Mouse (Mus musculus): ENCODE measurements around the gene Hif3a. TPM values are rescaled to one million over a fixed set of nuclear protein-coding genes. Genes with fewer than 3 reads are reported as not detected.
A peak's percentile ranks its signal among the peaks of the same experiment; 100 is the strongest.
"Not testable (repeated sequence)": the region's sequence is repeated elsewhere in the genome, so short reads cannot be mapped to it uniquely, and the experiment has no call there.

Gene Hif3a
- polyA plus RNA-seq, 1 experiment from 2014 or later: 4.9 TPM

DNA sequence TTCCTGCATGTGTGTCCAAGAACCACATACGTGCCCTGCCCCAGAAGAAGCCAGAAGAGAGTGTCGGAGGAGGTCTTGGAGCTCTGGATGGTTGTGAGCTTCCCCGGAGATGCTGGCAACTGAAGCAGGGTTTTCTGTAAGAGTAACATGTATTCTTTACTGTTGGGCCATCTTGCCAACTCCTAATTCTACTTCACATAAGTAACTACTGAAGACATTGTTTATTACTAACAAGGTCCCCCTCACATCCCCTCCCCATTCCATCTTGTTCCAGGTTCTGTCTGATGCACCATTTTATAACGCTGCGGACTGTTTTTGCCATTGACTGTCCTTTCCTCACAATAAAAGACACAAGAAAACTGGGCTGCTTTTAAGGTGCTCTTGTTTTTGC is 11.3 kb upstream of the Hif3a start:
- no peak overlapping the region for H3K4me3 ChIP-seq (replicated peaks; ENCODE audit: low read length)
- ATAC-seq (ENCODE audit: low FRiP score): no peak
- WGBS: 63% methylated on average over 5 of the region's 5 CpGs
- H3K4me1 ChIP-seq (replicated peaks; ENCODE audit: control insufficient read depth, insufficient read depth, low read length): no peaks in the 10 kb centered on the region
- H3K27ac ChIP-seq: no peak overlapping the region
- no peaks in the 10 kb centered on the region for H3K36me3 ChIP-seq (replicated peaks; ENCODE audit: control insufficient read depth, insufficient read depth)
- H3K4me2 ChIP-seq (replicated peaks): no peak overlapping the region
- H3K9ac ChIP-seq: no peak overlapping the region
- no peak for DNase-seq (ENCODE audit: low spot score)
- H3K27me3 ChIP-seq (ENCODE audit: control insufficient read depth, insufficient read depth, low read length): no peaks in the 10 kb centered on the region
- no peaks in the 10 kb centered on the region for H3K9me3 ChIP-seq (ENCODE audit: control insufficient read depth, low read length)

DNA sequence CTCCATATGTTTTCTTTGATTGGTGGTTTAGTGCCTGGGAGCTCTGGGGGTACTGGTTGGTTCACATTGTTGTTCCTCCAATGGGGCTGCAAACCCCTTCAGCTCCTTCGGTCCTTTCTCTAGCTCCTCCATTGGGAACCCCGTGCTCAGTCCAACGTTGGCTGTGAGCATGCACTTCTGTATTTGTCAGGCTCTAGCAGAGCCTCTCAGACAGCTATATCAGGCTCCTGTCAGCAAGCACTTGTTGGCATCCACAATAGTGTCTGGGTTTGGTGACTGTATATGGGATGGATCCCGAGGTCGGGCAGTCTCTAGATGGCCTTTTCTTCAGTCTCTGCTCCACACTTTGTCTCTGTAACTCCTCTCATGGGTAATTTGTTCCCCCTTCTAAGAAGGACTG is 5.4 kb upstream of the Hif3a start:
- not testable (repeated sequence) for H3K4me3 ChIP-seq (replicated peaks; ENCODE audit: low read length); H3K4me1 ChIP-seq (replicated peaks; ENCODE audit: control insufficient read depth, insufficient read depth, low read length); H3K4me2 ChIP-seq (replicated peaks); H3K27me3 ChIP-seq (ENCODE audit: control insufficient read depth, insufficient read depth, low read length); H3K36me3 ChIP-seq (replicated peaks; ENCODE audit: control insufficient read depth, insufficient read depth); ATAC-seq (ENCODE audit: low FRiP score); DNase-seq (ENCODE audit: low spot score); H3K27ac ChIP-seq; H3K9me3 ChIP-seq (ENCODE audit: control insufficient read depth, low read length); H3K9ac ChIP-seq
- WGBS: 67% methylated on average over 5 of the region's 5 CpGs

DNA sequence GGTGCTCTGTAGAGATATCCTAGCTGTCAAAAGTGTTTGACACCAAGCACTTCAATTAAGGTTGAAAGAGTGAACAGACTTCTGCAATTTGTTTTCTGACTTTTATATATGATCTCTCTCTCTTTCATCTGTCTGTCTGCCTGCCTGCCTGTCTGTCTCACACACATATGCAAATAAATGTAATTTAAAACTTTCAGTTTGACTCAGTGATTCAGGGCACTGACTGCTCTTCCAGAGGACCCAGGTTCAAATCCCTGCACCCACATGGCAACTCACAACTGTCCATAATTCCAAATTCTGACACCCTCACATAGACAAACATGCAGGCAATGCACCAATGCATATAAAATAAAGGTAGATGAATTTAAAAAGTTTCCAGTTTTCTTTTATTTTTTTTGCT is 4.8 kb upstream of the Hif3a start:
- ATAC-seq (ENCODE audit: low FRiP score) (no peak), DNase-seq (ENCODE audit: low spot score) (no peak)
- H3K27me3 ChIP-seq (ENCODE audit: control insufficient read depth, insufficient read depth, low read length): peaks cover 11% of the 10 kb centered on the region
- no peaks in the 10 kb centered on the region for H3K9me3 ChIP-seq (ENCODE audit: control insufficient read depth, low read length)
- no peak overlapping the region for H3K4me2 ChIP-seq (replicated peaks)
- no peaks in the 10 kb centered on the region; the same call in none of the 2 replicates for H3K4me1 ChIP-seq (replicated peaks; ENCODE audit: control insufficient read depth, insufficient read depth, low read length)
- no peaks in the 10 kb centered on the region for H3K36me3 ChIP-seq (replicated peaks; ENCODE audit: control insufficient read depth, insufficient read depth)
- H3K4me3 ChIP-seq (replicated peaks; ENCODE audit: low read length): no peak overlapping the region
- no peak overlapping the region for H3K27ac ChIP-seq
- H3K9ac ChIP-seq: no peak overlapping the region

DNA sequence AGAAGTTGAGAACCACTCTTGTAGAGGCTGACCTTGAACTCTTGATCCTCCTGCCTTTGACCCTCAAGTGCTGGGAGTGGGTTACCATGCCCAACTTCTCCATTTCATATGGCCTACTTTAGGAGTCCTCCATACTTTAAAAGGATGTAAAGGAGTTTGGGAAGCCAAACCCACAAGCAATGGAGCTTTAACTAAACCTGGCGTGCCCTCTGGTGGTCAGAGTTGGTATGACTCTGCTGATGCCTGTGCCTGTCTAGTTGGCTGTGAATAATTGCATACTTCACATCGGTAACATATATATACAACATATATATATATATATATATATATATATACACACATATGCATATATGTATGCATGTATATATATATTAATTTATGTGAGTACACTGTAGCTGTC is 4.2 kb upstream of the Hif3a start:
- H3K9ac ChIP-seq: no peak overlapping the region
- no peak for ATAC-seq (ENCODE audit: low FRiP score)
- H3K4me1 ChIP-seq (replicated peaks; ENCODE audit: control insufficient read depth, insufficient read depth, low read length): no peaks in the 10 kb centered on the region; the same call in none of the 2 replicates
- H3K27ac ChIP-seq: no peak overlapping the region
- peaks cover 14% of the 10 kb centered on the region for H3K27me3 ChIP-seq (ENCODE audit: control insufficient read depth, insufficient read depth, low read length)
- DNase-seq (ENCODE audit: low spot score): peak; percentile 88
- no peak overlapping the region for H3K4me3 ChIP-seq (replicated peaks; ENCODE audit: low read length)
- no peak overlapping the region for H3K4me2 ChIP-seq (replicated peaks)
- no peaks in the 10 kb centered on the region for H3K9me3 ChIP-seq (ENCODE audit: control insufficient read depth, low read length)
- no peaks in the 10 kb centered on the region for H3K36me3 ChIP-seq (replicated peaks; ENCODE audit: control insufficient read depth, insufficient read depth)
- 9% methylated on average over 2 of the region's 2 CpGs for WGBS

DNA sequence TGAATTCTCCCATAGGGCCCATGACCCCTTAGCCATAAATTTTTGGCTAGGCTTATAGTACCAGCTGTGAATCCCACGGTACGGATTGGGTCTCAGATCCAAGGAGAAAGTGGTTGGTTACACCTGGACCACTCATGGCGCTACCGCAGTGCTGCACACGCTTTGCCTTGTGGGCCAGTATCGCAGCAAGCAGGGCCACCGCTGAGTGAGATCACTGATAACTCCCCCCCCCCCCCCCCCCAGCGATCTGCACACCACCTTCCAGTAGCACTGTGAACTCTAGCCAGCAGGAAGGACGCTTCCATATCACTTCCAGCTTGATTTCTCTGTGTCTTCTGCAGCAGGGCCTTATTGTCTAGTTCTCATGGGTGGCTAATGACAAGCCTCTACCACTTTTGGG is 3.4 kb upstream of the Hif3a start:
- 86% methylated on average over 9 of the region's 9 CpGs for WGBS
- no peak overlapping the region for H3K4me2 ChIP-seq (replicated peaks)
- H3K27ac ChIP-seq: no peak overlapping the region
- H3K9ac ChIP-seq: no peak overlapping the region
- no peak for ATAC-seq (ENCODE audit: low FRiP score)
- H3K4me3 ChIP-seq (replicated peaks; ENCODE audit: low read length): no peak overlapping the region
- H3K27me3 ChIP-seq (ENCODE audit: control insufficient read depth, insufficient read depth, low read length): peaks cover 14% of the 10 kb centered on the region
- no peaks in the 10 kb centered on the region for H3K9me3 ChIP-seq (ENCODE audit: control insufficient read depth, low read length)
- H3K4me1 ChIP-seq (replicated peaks; ENCODE audit: control insufficient read depth, insufficient read depth, low read length): peaks cover under 1% of the 10 kb centered on the region
- H3K36me3 ChIP-seq (replicated peaks; ENCODE audit: control insufficient read depth, insufficient read depth): no peaks in the 10 kb centered on the region
- DNase-seq (ENCODE audit: low spot score): no peak

DNA sequence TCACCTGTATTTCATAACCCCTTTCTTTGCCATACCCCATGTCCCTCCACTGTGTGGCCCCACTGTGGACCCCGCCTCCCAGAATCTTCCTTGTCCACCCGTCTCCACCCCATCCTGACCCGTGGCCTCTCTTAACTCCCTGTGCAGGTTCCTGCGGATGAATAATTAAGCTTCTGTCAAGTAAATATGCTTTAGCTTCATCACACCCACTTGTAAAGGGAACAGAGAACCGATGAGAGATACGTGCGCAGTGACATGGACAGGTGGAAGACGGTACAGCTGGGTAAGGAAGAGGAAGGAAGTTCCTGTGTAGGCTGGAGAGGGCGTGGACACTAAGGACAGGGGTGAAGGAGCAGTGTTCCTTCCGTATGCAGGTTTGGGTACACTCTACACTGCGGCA is 618 bp upstream of the Hif3a start:
- ATAC-seq (ENCODE audit: low FRiP score): peak; percentile 15; the same call in 1 of the 2 replicates
- Histone ChIP-seq H3K27me3 (ENCODE audit: control insufficient read depth, insufficient read depth, low read length) (peaks cover 14% of the 10 kb centered on the region), H3K9ac (peak overlapping the region; percentile 56; the same call in 1 of the 2 replicates), H3K4me1 (replicated peaks; ENCODE audit: control insufficient read depth, insufficient read depth, low read length) (peaks cover 12% of the 10 kb centered on the region), H3K4me2 (replicated peaks) (peak overlapping the region; percentile 72), H3K4me3 (replicated peaks; ENCODE audit: low read length) (peak overlapping the region; percentile 37), H3K27ac (no peak overlapping the region), H3K36me3 (replicated peaks; ENCODE audit: control insufficient read depth, insufficient read depth) (no peaks in the 10 kb centered on the region), H3K9me3 (ENCODE audit: control insufficient read depth, low read length) (no peaks in the 10 kb centered on the region)
- WGBS: 21% methylated on average over 11 of the region's 11 CpGs
- no peak for DNase-seq (ENCODE audit: low spot score)

DNA sequence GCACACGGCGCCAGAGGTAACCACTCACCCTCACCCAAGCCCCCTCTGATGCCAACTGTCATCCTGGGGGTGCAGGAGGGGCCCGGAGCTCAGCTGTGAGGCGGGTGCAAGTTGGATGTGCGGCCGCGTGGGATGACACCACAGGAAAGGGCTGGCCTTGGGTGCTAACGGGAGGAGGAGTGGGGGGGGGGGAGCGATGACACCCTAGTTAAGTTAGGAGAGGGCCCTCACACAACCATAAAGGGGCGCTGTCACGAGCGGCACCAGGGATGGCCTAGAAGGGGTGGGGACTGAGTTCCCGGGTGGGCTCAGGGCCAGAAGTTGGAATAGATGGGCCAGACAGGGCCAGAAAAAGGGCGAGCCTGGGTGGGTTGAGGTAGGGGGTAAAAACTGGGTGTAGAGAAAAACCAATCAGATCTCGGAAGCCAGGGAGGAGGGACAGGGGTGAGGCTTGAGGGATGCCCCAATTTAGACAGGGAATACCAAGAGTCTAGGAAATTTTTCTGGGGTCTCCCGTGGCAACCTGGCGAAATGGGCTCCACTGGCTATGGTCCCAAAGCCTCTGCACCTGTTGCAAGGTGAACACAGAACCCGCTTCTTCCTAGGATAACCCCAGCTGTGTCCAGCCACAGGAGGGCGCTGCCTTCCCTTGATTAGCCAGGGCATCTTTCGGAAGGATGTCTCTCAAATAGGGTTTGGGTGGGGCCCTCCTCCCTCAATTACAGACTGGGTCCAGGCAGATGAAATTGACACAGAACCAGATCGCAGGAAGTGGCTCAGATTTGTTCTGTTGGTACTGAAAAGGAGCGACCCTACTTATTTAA is 1.2 kb downstream of the Hif3a start:
- no peak overlapping the region for H3K9ac ChIP-seq
- 75% methylated on average over 22 of the region's 22 CpGs for WGBS
- DNase-seq (ENCODE audit: low spot score): no peak

DNA sequence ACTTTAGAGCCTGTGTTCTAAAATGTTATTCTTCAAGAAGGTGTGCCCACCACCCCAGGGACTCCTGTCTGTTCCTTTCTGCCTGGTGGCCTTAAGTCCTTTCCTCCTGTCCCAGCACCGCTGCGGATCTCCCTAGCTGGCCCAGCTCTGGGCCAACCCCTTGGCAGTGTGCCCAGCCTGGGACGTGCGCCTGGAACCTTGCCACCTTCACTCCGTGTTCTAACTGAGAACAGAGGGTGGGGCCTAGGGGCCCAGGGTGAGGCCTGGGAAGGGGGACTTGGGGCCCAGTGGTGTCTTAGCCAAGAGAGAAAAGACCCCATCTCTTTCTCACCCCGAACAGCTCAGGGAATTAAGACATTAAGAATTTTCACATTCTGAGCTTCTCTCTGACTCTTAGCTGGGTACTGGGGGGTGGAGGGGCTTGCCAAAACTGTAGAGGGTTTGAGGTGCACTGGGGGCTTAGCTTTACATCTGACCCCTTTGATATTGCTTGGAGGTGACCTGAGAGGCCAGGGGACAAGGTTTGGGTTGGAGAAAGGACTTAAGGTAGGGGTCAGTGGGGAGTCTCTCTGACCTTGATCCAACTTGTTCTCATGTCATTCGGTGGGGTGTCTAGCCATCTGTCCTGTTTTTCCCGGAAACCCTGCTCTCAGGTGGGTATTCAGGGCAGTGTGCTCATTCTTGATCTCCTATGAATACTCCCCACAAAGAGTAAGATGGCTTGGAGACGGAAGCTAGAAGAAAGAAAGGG is 2.0 kb downstream of the Hif3a start:
- H3K4me1 ChIP-seq (replicated peaks; ENCODE audit: control insufficient read depth, insufficient read depth, low read length): peaks cover 20% of the 10 kb centered on the region
- peak overlapping the region; percentile 72 for H3K4me2 ChIP-seq (replicated peaks)

More for the DNA sequence above, 1.2 kb downstream of the Hif3a start:
- Histone ChIP-seq H3K4me2 (replicated peaks) (peak overlapping the region; percentile 72), H3K4me1 (replicated peaks; ENCODE audit: control insufficient read depth, insufficient read depth, low read length) (peaks cover 20% of the 10 kb centered on the region), H3K4me3 (replicated peaks; ENCODE audit: low read length) (peak overlapping the region; percentile 37), H3K36me3 (replicated peaks; ENCODE audit: control insufficient read depth, insufficient read depth) (no peaks in the 10 kb centered on the region), H3K9me3 (ENCODE audit: control insufficient read depth, low read length) (no peaks in the 10 kb centered on the region), H3K27me3 (ENCODE audit: control insufficient read depth, insufficient read depth, low read length) (peaks cover 14% of the 10 kb centered on the region), H3K27ac (peak overlapping the region; percentile 71; the same call in 1 of the 2 replicates)
- no peak for ATAC-seq (ENCODE audit: low FRiP score)

DNA sequence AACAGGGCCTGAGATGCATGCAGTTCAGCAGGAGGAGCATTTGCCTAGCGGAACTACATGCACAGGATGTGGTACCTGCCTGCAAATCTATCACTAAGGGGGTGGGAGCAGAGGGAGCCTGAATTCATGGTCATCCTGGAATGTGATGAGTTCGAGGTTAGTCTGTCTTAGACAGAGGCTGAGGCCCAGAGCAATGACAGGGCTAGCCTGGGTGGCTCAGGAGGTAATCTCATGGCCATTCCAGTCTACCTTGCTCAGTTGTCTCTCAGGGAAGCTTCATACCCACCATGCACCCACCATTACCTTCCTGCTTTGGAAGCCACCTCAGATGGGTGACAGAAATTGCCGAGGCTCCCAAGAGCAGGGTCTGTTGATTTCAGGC is 2.8 kb downstream of the Hif3a start:
- peak overlapping the region; percentile 72; the same call in 1 of the 2 replicates for H3K4me2 ChIP-seq (replicated peaks)
- no peak for ATAC-seq (ENCODE audit: low FRiP score)
- WGBS: 81% methylated on average over 3 of the region's 3 CpGs

More for the DNA sequence above, 2.0 kb downstream of the Hif3a start:
- peak overlapping the region; percentile 71; the same call in 1 of the 2 replicates for H3K27ac ChIP-seq
- peaks cover 14% of the 10 kb centered on the region for H3K27me3 ChIP-seq (ENCODE audit: control insufficient read depth, insufficient read depth, low read length)
- ATAC-seq (ENCODE audit: low FRiP score) (peak; percentile 12; the same call in 1 of the 2 replicates), DNase-seq (ENCODE audit: low spot score) (peak; percentile 87)
- no peak overlapping the region for H3K4me3 ChIP-seq (replicated peaks; ENCODE audit: low read length)
- 35% methylated on average over 9 of the region's 9 CpGs for WGBS
- H3K36me3 ChIP-seq (replicated peaks; ENCODE audit: control insufficient read depth, insufficient read depth): no peaks in the 10 kb centered on the region
- H3K9me3 ChIP-seq (ENCODE audit: control insufficient read depth, low read length): no peaks in the 10 kb centered on the region
- H3K9ac ChIP-seq: no peak overlapping the region

More for the DNA sequence above, 2.8 kb downstream of the Hif3a start:
- Histone ChIP-seq H3K4me3 (replicated peaks; ENCODE audit: low read length) (no peak overlapping the region), H3K9ac (no peak overlapping the region), H3K4me1 (replicated peaks; ENCODE audit: control insufficient read depth, insufficient read depth, low read length) (peaks cover 20% of the 10 kb centered on the region), H3K27ac (peak overlapping the region; percentile 39; the same call in 1 of the 2 replicates), H3K36me3 (replicated peaks; ENCODE audit: control insufficient read depth, insufficient read depth) (no peaks in the 10 kb centered on the region), H3K27me3 (ENCODE audit: control insufficient read depth, insufficient read depth, low read length) (peaks cover 14% of the 10 kb centered on the region), H3K9me3 (ENCODE audit: control insufficient read depth, low read length) (no peaks in the 10 kb centered on the region)
- DNase-seq (ENCODE audit: low spot score): no peak

All from hindbrain, embryonic 14.5 days (tissue).